Mouse (Mus musculus) induced T-regulatory cell, adult 2 months (primary cell): ENCODE data around the gene Tmtc1.

Experiments
- DNase-seq: peaks from one replicate; pipeline ENCODE4 v3.0.0-alpha.2; 2012; ENCODE audit warnings: low read depth

Tmtc1 gene

GRCm38 (mm10) chr6:148420387-148420786 lies 23.8 kb downstream of the Tmtc1 start:
- DNase-seq = no peak

GRCm38 (mm10) chr6:148416597-148416996 lies 27.6 kb downstream of the Tmtc1 start:
- DNase-seq = no peak

GRCm38 (mm10) chr6:148413638-148414037 lies 30.6 kb downstream of the Tmtc1 start:
- peak; percentile 30 for DNase-seq

- DNase-seq = no peak
These were observed 37.2 kb downstream of the Tmtc1 start for GRCm38 (mm10) chr6:148406792-148407490.

GRCm38 (mm10) chr6:148405599-148405998 lies 38.6 kb downstream of the Tmtc1 start:
- no peak for DNase-seq

GRCm38 (mm10) chr6:148404500-148404899 lies 39.7 kb downstream of the Tmtc1 start:
- DNase-seq = no peak

- DNase-seq = no peak
These were observed 40.4 kb downstream of the Tmtc1 start for GRCm38 (mm10) chr6:148403761-148404160.

- DNase-seq = no peak
These were observed 43.2 kb downstream of the Tmtc1 start for GRCm38 (mm10) chr6:148401031-148401430.

- no peak for DNase-seq
These were observed 44.6 kb downstream of the Tmtc1 start for GRCm38 (mm10) chr6:148399541-148399940.

GRCm38 (mm10) chr6:148398888-148399287 lies 45.3 kb downstream of the Tmtc1 start:
- DNase-seq = no peak

GRCm38 (mm10) chr6:148397270-148397669 lies 46.9 kb downstream of the Tmtc1 start:
- no peak for DNase-seq

GRCm38 (mm10) chr6:148395272-148395671 lies 48.9 kb downstream of the Tmtc1 start:
- peak; percentile 16 for DNase-seq

GRCm38 (mm10) chr6:148394294-148394693 lies 49.9 kb downstream of the Tmtc1 start:
- DNase-seq = no peak

- DNase-seq = no peak
These were observed 52.0 kb downstream of the Tmtc1 start for GRCm38 (mm10) chr6:148392147-148392546.

- no peak for DNase-seq
These were observed 52.9 kb downstream of the Tmtc1 start for GRCm38 (mm10) chr6:148391286-148391685.

- DNase-seq = no peak
These were observed 53.4 kb downstream of the Tmtc1 start for GRCm38 (mm10) chr6:148390630-148391276.

- no peak for DNase-seq
These were observed 56.2 kb downstream of the Tmtc1 start for GRCm38 (mm10) chr6:148387990-148388389.

- DNase-seq = no peak
These were observed 59.9 kb downstream of the Tmtc1 start for GRCm38 (mm10) chr6:148384111-148384895.

GRCm38 (mm10) chr6:148381163-148381782 lies 62.9 kb downstream of the Tmtc1 start:
- DNase-seq = no peak

- DNase-seq = no peak
These were observed 68.5 kb downstream of the Tmtc1 start for GRCm38 (mm10) chr6:148375618-148376209.

- DNase-seq = no peak
These were observed 69.2 kb downstream of the Tmtc1 start for GRCm38 (mm10) chr6:148375015-148375414.

GRCm38 (mm10) chr6:148373444-148373843 lies 70.7 kb downstream of the Tmtc1 start:
- no peak for DNase-seq
